Comparison of ENCODE assay signal across 18 mouse cellular contexts in genomic region chr13:107711341-107711994, GRCm38 (mm10).
"Had no signal": no experiment of that assay in that cellular context is flagged by ENCODE, and none has a peak within 500 bp of the region (broad histone marks: within the 10 kb centered on the region; RNA-seq: fewer than 3 reads in every experiment).

No protein-coding gene starts in this region.

- H3K36me3 ChIP-seq: liver, embryonic 15.5 days; lung, embryonic 15.5 days; midbrain, embryonic 13.5 days; midbrain, embryonic 15.5 days; neural tube, embryonic 12.5 days had no signal

- ATAC-seq: lung, postnatal 0 days; midbrain, embryonic 13.5 days; midbrain, embryonic 15.5 days had no signal

- H3K4me1 ChIP-seq: liver, embryonic 15.5 days; lung, embryonic 15.5 days; midbrain, embryonic 13.5 days; midbrain, embryonic 15.5 days; neural tube, embryonic 12.5 days had no signal

- DNase-seq: liver, postnatal 0 days; lung, adult 2 months; lung, postnatal 14 days; lung, postnatal 36 days; right cerebral cortex, postnatal 25 days; right cerebral cortex, postnatal 4 days; spleen, adult 18-20 months; thymus, adult 18-20 months; thymus, postnatal 14 days; thymus, postnatal 36 days had no signal

- H3K9ac ChIP-seq: liver, embryonic 15.5 days; liver, postnatal 0 days; lung, embryonic 15.5 days; midbrain, embryonic 13.5 days; midbrain, embryonic 15.5 days; neural tube, embryonic 12.5 days had no signal

- H3K9me3 ChIP-seq: liver, embryonic 15.5 days; lung, embryonic 15.5 days; midbrain, embryonic 13.5 days; midbrain, embryonic 15.5 days; neural tube, embryonic 12.5 days had no signal

- H3K27ac ChIP-seq: liver, embryonic 15.5 days; lung, embryonic 15.5 days; macrophage; midbrain, embryonic 13.5 days; midbrain, embryonic 15.5 days; neural tube, embryonic 12.5 days had no signal

- H3K27me3 ChIP-seq: liver, embryonic 15.5 days; lung, embryonic 15.5 days; midbrain, embryonic 13.5 days; midbrain, embryonic 15.5 days; neural tube, embryonic 12.5 days had no signal

- H3K4me2 ChIP-seq: liver, embryonic 15.5 days; lung, embryonic 15.5 days; midbrain, embryonic 13.5 days; midbrain, embryonic 15.5 days; neural tube, embryonic 12.5 days had no signal

- H3K4me3 ChIP-seq: liver, embryonic 15.5 days; lung, embryonic 15.5 days; megakaryocyte, embryonic 14.5 days; midbrain, embryonic 13.5 days; midbrain, embryonic 15.5 days; neural tube, embryonic 12.5 days had no signal
